Mouse (Mus musculus) C2C12 (cell line): Measurements from ENCODE around the gene Adcy5. TPM values are rescaled to one million over a fixed set of nuclear protein-coding genes. Genes with fewer than 3 reads are reported as not detected.

ENCODE experiments used
- H3K27me3 ChIP-seq: one replicate; pipeline ENCODE4 v1.6.1; 2011; ENCODE audit not compliant: control insufficient read depth, insufficient read depth, insufficient read length
- H3K36me3 ChIP-seq: one replicate; pipeline ENCODE4 v1.6.1; 2011; ENCODE audit not compliant: control insufficient read depth, insufficient read depth
- H3K4me3 ChIP-seq: one replicate; pipeline ENCODE4 v1.5.1; 2011; ENCODE audit warnings: mild to moderate bottlenecking, control low read depth; ENCODE audit not compliant: poor library complexity, insufficient read depth, severe bottlenecking
- H3K79me2 ChIP-seq: one replicate; pipeline ENCODE4 v1.6.1; 2011; ENCODE audit not compliant: control insufficient read depth, insufficient read depth
- H3K79me3 ChIP-seq: one replicate; pipeline ENCODE4 v1.6.1; 2011; ENCODE audit warnings: low read depth, control low read depth
- H3ac ChIP-seq: one replicate; pipeline ENCODE3; 2011; ENCODE audit warnings: low read depth; ENCODE audit not compliant: control insufficient read depth, insufficient read length
- CEBPB ChIP-seq: IDR thresholded peaks from one replicate; pipeline ENCODE4 v1.6.1; 2011; ENCODE audit warnings: low read depth, mild to moderate bottlenecking, control low read depth, moderate library complexity
- CTCF ChIP-seq: IDR thresholded peaks from one replicate; pipeline ENCODE4 v1.5.1; 2011; ENCODE audit not compliant: control insufficient read depth, insufficient read depth, insufficient read length
- FOSL1 ChIP-seq: IDR thresholded peaks from one replicate; pipeline ENCODE4 v1.8.0; 2011; ENCODE audit warnings: mild to moderate bottlenecking, low read length; ENCODE audit not compliant: poor library complexity, insufficient read depth, severe bottlenecking
- MAX ChIP-seq: IDR thresholded peaks from one replicate; pipeline ENCODE4 v1.6.1; 2011; ENCODE audit warnings: mild to moderate bottlenecking, control low read depth
- MYOD1 ChIP-seq: IDR thresholded peaks from one replicate; pipeline ENCODE4 v1.6.1; 2011; ENCODE audit warnings: low read depth; ENCODE audit not compliant: control insufficient read depth, insufficient read length
- MYOG ChIP-seq: IDR thresholded peaks from one replicate; pipeline ENCODE4 v1.6.1; 2011; ENCODE audit not compliant: control insufficient read depth, insufficient read length; ENCODE audit errors: extremely low read depth
- USF1 ChIP-seq: IDR thresholded peaks from one replicate; pipeline ENCODE4 v1.6.1; 2011; ENCODE audit warnings: low read depth, mild to moderate bottlenecking, control low read depth, moderate library complexity
- polyA plus RNA-seq: library from polyadenylated mRNA; unstranded; fragments of >200 nt; fragmentation: generic; extraction: Trizol; gene quantifications from one replicate; pipeline ENCODE4 v1.2.1, GENCODE M21; 2012; ENCODE audit warnings: missing spikeins

Adcy5 gene
- polyA plus RNA-seq, 1 experiment, result 0.02 TPM

DNA sequence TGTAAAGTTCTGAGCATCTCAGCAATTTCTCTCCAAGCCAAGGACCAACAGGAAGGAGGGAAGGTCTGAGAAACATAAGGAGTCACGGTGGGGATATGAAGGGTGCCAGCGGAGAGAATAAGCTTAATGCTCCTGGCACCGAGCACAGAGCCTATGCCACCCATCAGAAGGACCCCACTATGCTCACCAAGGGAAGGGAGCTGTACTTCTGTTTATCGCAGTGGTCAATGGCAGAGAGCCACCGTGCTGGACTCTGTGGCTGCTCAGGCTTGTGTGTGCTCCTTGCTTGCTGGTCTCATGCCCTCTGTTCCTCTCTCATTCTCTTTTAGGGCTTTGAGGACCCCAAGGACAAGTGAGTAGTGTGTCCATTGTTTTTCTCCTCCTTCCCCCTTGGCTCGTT, 123.5 kb downstream of the Adcy5 start:
- no peaks in the 10 kb centered on the region for H3K79me2 ChIP-seq
- H3K27me3 ChIP-seq, result peaks cover 74% of the 10 kb centered on the region
- no peak overlapping the region for H3K4me3 ChIP-seq
- no peak overlapping the region for H3ac ChIP-seq
- TF ChIP-seq MYOD1 (no peak), FOSL1 (no peak), MYOG (no peak), CEBPB (no peak), MAX (no peak), USF1 (no peak), CTCF (no peak)
- H3K79me3 ChIP-seq, result no peaks in the 10 kb centered on the region
- H3K36me3 ChIP-seq, result no peaks in the 10 kb centered on the region

DNA sequence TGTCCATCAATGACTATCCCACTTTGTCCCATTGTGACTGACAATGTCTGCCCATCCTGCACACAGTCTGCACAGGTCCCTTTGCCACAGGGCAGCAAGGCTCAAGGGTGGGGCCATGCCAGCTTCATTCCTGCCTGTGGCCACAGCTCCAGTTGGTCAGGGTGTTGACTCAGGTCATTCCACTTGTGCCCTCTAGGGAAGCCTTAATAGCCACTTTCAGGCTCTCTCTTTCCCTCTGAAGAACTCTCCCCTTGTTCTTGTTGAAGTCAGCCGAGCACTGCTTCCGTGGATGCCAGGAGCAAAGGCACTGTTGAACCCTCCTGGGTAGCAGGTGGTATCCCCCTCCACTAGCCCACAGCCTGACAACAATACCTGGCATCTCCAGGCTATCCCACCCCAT, 127.8 kb downstream of the Adcy5 start:
- Histone ChIP-seq H3K36me3 (no peaks in the 10 kb centered on the region), H3K27me3 (peaks cover 62% of the 10 kb centered on the region), H3K79me3 (no peaks in the 10 kb centered on the region), H3K79me2 (no peaks in the 10 kb centered on the region), H3K4me3 (no peak overlapping the region), H3ac (no peak overlapping the region)
- TF ChIP-seq CEBPB (no peak), FOSL1 (no peak), MYOD1 (no peak), USF1 (no peak)

DNA sequence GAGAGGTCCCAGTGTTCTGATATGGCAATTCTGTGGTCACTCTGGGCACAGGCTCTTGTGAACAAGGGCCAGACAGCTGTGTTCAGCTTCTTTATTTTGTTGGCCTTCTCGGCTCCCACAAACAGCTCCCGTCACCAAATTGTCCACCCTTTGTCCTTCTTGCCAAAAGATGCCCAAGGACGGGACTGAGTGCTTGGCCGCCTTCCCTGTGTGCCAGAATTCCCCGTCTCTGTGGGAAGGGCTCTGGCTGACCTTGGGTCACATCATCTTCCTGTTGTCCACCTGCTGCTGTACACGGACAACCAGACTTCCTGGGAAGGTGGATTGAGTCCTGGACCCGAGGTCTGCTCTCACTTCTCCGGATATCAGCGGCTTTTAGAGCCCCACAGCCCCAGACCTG, 131.1 kb downstream of the Adcy5 start:
- TF ChIP-seq USF1 (no peak), MAX (no peak), MYOD1 (no peak), CEBPB (no peak), FOSL1 (no peak), MYOG (no peak), CTCF (no peak)
- H3ac ChIP-seq, result no peak overlapping the region
- H3K36me3 ChIP-seq, result no peaks in the 10 kb centered on the region
- H3K79me2 ChIP-seq, result no peaks in the 10 kb centered on the region
- no peaks in the 10 kb centered on the region for H3K79me3 ChIP-seq
- H3K27me3 ChIP-seq, result peaks cover 52% of the 10 kb centered on the region
- H3K4me3 ChIP-seq, result no peak overlapping the region

DNA sequence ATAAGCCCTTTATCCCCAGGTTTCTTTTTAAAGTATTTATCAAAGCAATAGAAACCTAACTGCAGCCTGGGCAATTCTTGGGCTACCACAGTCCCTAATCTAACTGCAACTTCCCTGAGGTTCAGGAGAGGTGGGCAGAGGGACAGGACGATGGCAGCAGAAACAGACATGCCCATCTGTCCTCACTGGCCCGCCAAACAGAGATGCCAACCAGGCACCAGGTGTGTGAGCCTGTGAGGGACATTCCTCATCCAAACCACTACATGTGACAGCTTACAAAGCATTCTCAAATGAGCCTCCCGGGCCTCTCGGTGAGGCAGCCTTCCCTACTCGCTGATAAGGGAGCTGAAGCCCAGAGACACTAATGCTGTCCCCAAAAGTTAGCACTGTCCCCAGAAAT, 132.6 kb downstream of the Adcy5 start:
- Histone ChIP-seq H3K27me3 (peaks cover 60% of the 10 kb centered on the region), H3K4me3 (no peak overlapping the region), H3K79me3 (no peaks in the 10 kb centered on the region), H3ac (no peak overlapping the region), H3K79me2 (no peaks in the 10 kb centered on the region), H3K36me3 (no peaks in the 10 kb centered on the region)
- TF ChIP-seq MYOG (no peak), USF1 (no peak), MYOD1 (no peak), CEBPB (no peak), FOSL1 (no peak), MAX (no peak), CTCF (no peak)

DNA sequence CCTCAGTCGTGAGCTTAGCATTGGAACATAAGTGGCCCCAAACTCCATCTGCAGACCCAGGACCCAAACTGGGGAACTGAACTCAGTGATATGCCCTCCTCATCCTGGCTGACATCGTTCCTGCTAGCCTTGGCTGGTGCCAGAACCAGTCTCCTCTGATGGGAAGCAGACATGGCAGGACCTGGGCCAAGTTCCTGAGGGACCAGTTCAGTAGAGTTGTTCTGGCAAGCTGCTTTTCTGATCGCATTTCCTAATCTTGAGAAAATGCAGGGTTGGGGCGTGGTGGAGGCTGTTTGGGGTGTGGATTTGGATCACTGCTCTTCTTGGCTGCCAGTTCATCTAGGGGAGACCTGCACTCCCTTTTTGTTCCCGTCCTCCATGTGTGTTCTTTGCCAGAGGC, 143.1 kb downstream of the Adcy5 start:
- Histone ChIP-seq H3K79me3 (no peaks in the 10 kb centered on the region), H3ac (no peak overlapping the region), H3K27me3 (peaks cover 16% of the 10 kb centered on the region), H3K4me3 (no peak overlapping the region), H3K36me3 (no peaks in the 10 kb centered on the region), H3K79me2 (no peaks in the 10 kb centered on the region)
- no peak for TF ChIP-seq MYOG
- TF ChIP-seq MAX, result no peak
- no peak for TF ChIP-seq CTCF
- TF ChIP-seq USF1, result no peak
- no peak for TF ChIP-seq FOSL1
- TF ChIP-seq CEBPB, result no peak
- TF ChIP-seq MYOD1, result no peak

DNA sequence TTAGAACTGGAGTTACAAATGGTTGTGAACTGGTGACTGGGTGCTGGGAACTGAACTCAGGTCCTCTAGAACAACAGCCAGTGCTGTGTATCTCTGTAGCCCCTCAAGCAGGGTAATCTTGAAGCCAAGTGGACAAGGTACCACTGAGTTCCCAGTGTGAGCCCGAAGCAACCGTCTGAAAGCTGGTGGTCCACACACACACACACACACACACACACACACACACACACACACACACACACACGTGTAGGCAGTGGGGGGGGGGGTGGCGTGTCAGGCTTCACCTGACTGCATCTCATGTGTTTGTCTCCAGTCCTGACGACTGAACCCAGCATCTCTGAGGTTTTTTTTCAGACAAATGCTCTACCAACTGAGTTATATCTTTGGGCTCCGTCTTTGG, 145.5 kb downstream of the Adcy5 start:
- no peaks in the 10 kb centered on the region for H3K79me2 ChIP-seq
- peaks cover 7% of the 10 kb centered on the region for H3K27me3 ChIP-seq
- no peak for TF ChIP-seq FOSL1
- no peak for TF ChIP-seq MAX
- no peak for TF ChIP-seq CEBPB
- TF ChIP-seq MYOD1, result no peak
- TF ChIP-seq MYOG, result no peak
- no peak for TF ChIP-seq CTCF
- no peak for TF ChIP-seq USF1
- H3K4me3 ChIP-seq, result no peak overlapping the region
- no peaks in the 10 kb centered on the region for H3K79me3 ChIP-seq
- no peaks in the 10 kb centered on the region for H3K36me3 ChIP-seq
- no peak overlapping the region for H3ac ChIP-seq
